Mouse (Mus musculus) small intestine, adult 2 months (tissue): ENCODE measurements around the gene Zfp652.

Experiments used
- CTCF ChIP-seq: fragments of 200-500 bp; IDR thresholded peaks from 2 replicates; pipeline ENCODE4 v1.5.1; 2012; ENCODE audit warnings: low read depth, mild to moderate bottlenecking, control low read depth, inconsistent platforms, low read length, moderate library complexity, mixed read lengths; ENCODE audit not compliant: insufficient replicate concordance, insufficient read length; ENCODE audit errors: extremely low read depth
- POLR2A ChIP-seq: fragments of 200-500 bp; IDR thresholded peaks from 2 replicates; pipeline ENCODE4 v1.6.1; 2012; ENCODE audit warnings: low read depth, mild to moderate bottlenecking, control low read depth, inconsistent platforms, low read length, moderate library complexity

- TF ChIP-seq CTCF = no peak
- no peak for TF ChIP-seq POLR2A
These were observed 144.8 kb downstream of the Zfp652 start for GRCm38 (mm10) chr11:95857306-95857705.
